Mouse (Mus musculus) limb, embryonic 11.5 days (tissue): Measurements from ENCODE around the gene Tenm2. TPM values are rescaled to one million over a fixed set of nuclear protein-coding genes. Genes with fewer than 3 reads are reported as not detected.
A peak's percentile ranks its signal among the peaks of the same experiment; 100 is the strongest.

Experiments used
- ATAC-seq: fragments of 200-750 bp; cut with Nextera tagmentation; 2 replicates; pipeline ENCODE4 v1.8.0; 2017; ENCODE audit warnings: low read depth; ENCODE audit not compliant: insufficient number of reproducible peaks, low FRiP score, low TSS enrichment
- DNase-seq: peaks from one replicate; pipeline ENCODE4 v3.0.0-alpha.2; 2015; ENCODE audit warnings: low spot score
- H3K27ac ChIP-seq: fragments of 300-500 bp; sonication (generic); replicated peaks from 2 replicates; pipeline ENCODE4 v1.5.1; 2014; ENCODE audit warnings: low read depth, mild to moderate bottlenecking, low read length
- H3K27me3 ChIP-seq: fragments of 300-500 bp; sonication (generic); 2 replicates; pipeline ENCODE4 v1.6.1; 2014; ENCODE audit warnings: mild to moderate bottlenecking, low read length, mixed read lengths; ENCODE audit not compliant: control insufficient read depth, insufficient read depth
- H3K36me3 ChIP-seq: fragments of 300-500 bp; sonication (generic); 2 replicates; pipeline ENCODE4 v1.6.1; 2014; ENCODE audit warnings: mild to moderate bottlenecking, low read length, moderate library complexity, mixed read lengths; ENCODE audit not compliant: control insufficient read depth, insufficient read depth
- H3K4me1 ChIP-seq: fragments of 300-500 bp; sonication (generic); 2 replicates; pipeline ENCODE4 v1.6.1; 2014; ENCODE audit warnings: low read length, mixed read lengths; ENCODE audit not compliant: control insufficient read depth, insufficient read depth
- H3K4me2 ChIP-seq: fragments of 300-500 bp; sonication (generic); 2 replicates; pipeline ENCODE4 v1.6.1; 2014; ENCODE audit warnings: low read depth, mild to moderate bottlenecking, moderate library complexity; ENCODE audit not compliant: severe bottlenecking
- H3K4me3 ChIP-seq: fragments of 300-500 bp; sonication (generic); 2 replicates; pipeline ENCODE4 v1.5.1; 2014; ENCODE audit warnings: low read depth, low read length
- H3K9ac ChIP-seq: fragments of 300-500 bp; sonication (generic); 2 replicates; pipeline ENCODE4 v1.6.1; 2014; ENCODE audit warnings: mild to moderate bottlenecking, low read length
- H3K9me3 ChIP-seq: fragments of 300-500 bp; sonication (generic); 2 replicates; pipeline ENCODE4 v1.6.1; 2016; ENCODE audit warnings: low read length; ENCODE audit not compliant: control insufficient read depth
- WGBS: fragments of 180-500 bp; shearing (Covaris S2); extraction: QIAGEN DNeasy Blood & Tissue Kit; methylation state at CpG from one replicate; pipeline ENCODE4 v1.1.7; 2014; 5-methylcytosine and 5-hydroxymethylcytosine counted together
- polyA plus RNA-seq: library from polyadenylated mRNA; unstranded; fragments of >200 nt; fragmentation: Nextera tagmentation; extraction: Ambion mirVana; gene quantifications from 2 replicates; pipeline ENCODE4 v1.2.1, GENCODE M21; 2014

The Tenm2 gene
- polyA plus RNA-seq, 1 experiment from 2014 or later: 0.44 TPM

GRCm38 (mm10) chr11:36243747-36244490 lies 991.8 kb downstream of the Tenm2 start:
- H3K27ac ChIP-seq: no peak overlapping the region
- H3K36me3 ChIP-seq: no peaks in the 10 kb centered on the region
- H3K4me2 ChIP-seq: no peak overlapping the region
- no peaks in the 10 kb centered on the region; the same call in 1 of the 2 replicates for H3K27me3 ChIP-seq
- no peaks in the 10 kb centered on the region for H3K4me1 ChIP-seq
- 74% methylated on average over 18 of the region's 18 CpGs for WGBS
- H3K9me3 ChIP-seq: no peaks in the 10 kb centered on the region
- H3K9ac ChIP-seq: no peak overlapping the region
- DNase-seq (no peak), ATAC-seq (no peak)
- no peak overlapping the region for H3K4me3 ChIP-seq

- H3K27ac ChIP-seq: no peak overlapping the region
- 86% methylated on average over 9 of the region's 9 CpGs for WGBS
- H3K36me3 ChIP-seq: no peaks in the 10 kb centered on the region
- DNase-seq (no peak), ATAC-seq (no peak)
- H3K4me1 ChIP-seq: no peaks in the 10 kb centered on the region
- H3K4me3 ChIP-seq: no peak overlapping the region
- H3K27me3 ChIP-seq: no peaks in the 10 kb centered on the region
- no peak overlapping the region for H3K4me2 ChIP-seq
- no peak overlapping the region for H3K9ac ChIP-seq
- no peaks in the 10 kb centered on the region for H3K9me3 ChIP-seq
Observed at GRCm38 (mm10) chr11:36238890-36239289, 996.9 kb downstream of the Tenm2 start.

GRCm38 (mm10) chr11:36228654-36229053 lies 1007.1 kb downstream of the Tenm2 start:
- DNase-seq (no peak), ATAC-seq (no peak)
- no peak overlapping the region for H3K4me2 ChIP-seq
- H3K9me3 ChIP-seq: no peaks in the 10 kb centered on the region
- no peak overlapping the region for H3K27ac ChIP-seq
- no peak overlapping the region for H3K4me3 ChIP-seq
- H3K36me3 ChIP-seq: no peaks in the 10 kb centered on the region
- H3K27me3 ChIP-seq: no peaks in the 10 kb centered on the region
- 80% methylated on average over 11 of the region's 11 CpGs for WGBS
- H3K4me1 ChIP-seq: peaks cover 10% of the 10 kb centered on the region; the same call in 1 of the 2 replicates
- no peak overlapping the region for H3K9ac ChIP-seq

DNA sequence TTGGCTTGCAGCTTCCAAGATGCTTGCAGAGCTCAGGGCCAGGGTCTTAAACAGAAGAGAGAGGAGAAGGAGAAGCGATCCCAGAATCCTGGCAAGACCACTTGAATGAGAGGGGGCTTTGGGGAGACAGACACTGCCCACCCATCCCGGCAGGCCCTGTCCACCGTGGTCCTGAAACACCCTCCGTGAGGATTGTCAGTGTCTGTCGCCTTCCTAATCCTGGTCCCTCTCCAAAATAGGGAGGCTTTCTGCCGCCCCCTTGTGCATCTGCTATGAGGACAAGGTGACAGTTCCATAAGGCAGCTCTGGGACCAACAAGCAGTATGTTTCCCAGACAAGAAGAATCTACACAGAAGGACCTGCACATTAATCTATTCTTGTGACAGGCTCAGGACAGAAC lies 1007.6 kb downstream of the Tenm2 start:
- peaks cover 10% of the 10 kb centered on the region; the same call in 1 of the 2 replicates for H3K4me1 ChIP-seq
- no peak overlapping the region for H3K4me3 ChIP-seq
- no peaks in the 10 kb centered on the region for H3K9me3 ChIP-seq
- H3K4me2 ChIP-seq: no peak overlapping the region
- H3K27ac ChIP-seq: no peak overlapping the region
- no peaks in the 10 kb centered on the region for H3K36me3 ChIP-seq
- DNase-seq (no peak), ATAC-seq (no peak)
- 79% methylated on average over 6 of the region's 6 CpGs for WGBS
- no peak overlapping the region for H3K9ac ChIP-seq
- H3K27me3 ChIP-seq: no peaks in the 10 kb centered on the region

DNA sequence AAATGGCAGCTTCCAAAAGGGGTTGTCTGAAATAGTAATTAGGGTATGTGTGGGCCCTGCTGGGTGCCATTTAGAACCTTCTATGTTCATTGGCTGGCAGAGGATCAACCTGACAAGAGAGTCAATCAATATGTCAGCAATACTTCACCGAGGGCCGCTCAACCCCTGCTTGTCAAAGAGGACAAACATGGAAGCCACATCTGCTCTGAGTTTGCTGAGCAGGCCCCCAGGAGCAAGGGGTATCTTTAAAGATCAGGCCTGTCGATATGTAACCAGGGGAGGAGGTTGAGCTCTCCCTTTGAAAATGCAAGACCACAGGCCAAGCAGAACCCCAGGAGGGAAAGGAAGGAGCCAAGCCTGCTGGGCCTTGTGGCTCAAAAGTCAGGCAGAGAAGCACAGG lies 1009.7 kb downstream of the Tenm2 start:
- H3K36me3 ChIP-seq: no peaks in the 10 kb centered on the region
- H3K4me1 ChIP-seq: peaks cover 10% of the 10 kb centered on the region; the same call in 1 of the 2 replicates
- H3K27ac ChIP-seq: no peak overlapping the region
- H3K4me3 ChIP-seq: no peak overlapping the region
- no peak overlapping the region for H3K4me2 ChIP-seq
- 13% methylated on average over 3 of the region's 3 CpGs for WGBS
- ATAC-seq (no peak), DNase-seq (no peak)
- H3K9me3 ChIP-seq: no peaks in the 10 kb centered on the region
- H3K27me3 ChIP-seq: no peaks in the 10 kb centered on the region
- H3K9ac ChIP-seq: no peak overlapping the region

GRCm38 (mm10) chr11:36223716-36224439 lies 1011.9 kb downstream of the Tenm2 start:
- Histone ChIP-seq H3K9me3 (no peaks in the 10 kb centered on the region), H3K27ac (no peak overlapping the region), H3K36me3 (no peaks in the 10 kb centered on the region), H3K4me2 (no peak overlapping the region), H3K27me3 (no peaks in the 10 kb centered on the region), H3K4me3 (no peak overlapping the region), H3K4me1 (peaks cover 10% of the 10 kb centered on the region; the same call in 1 of the 2 replicates), H3K9ac (no peak overlapping the region)
- DNase-seq (no peak), ATAC-seq (no peak)
- WGBS: 87% methylated on average over 7 of the region's 7 CpGs

- 85% methylated on average over 3 of the region's 3 CpGs for WGBS
- no peak overlapping the region for H3K4me2 ChIP-seq
- H3K9me3 ChIP-seq: no peaks in the 10 kb centered on the region
- no peak overlapping the region for H3K27ac ChIP-seq
- no peaks in the 10 kb centered on the region for H3K27me3 ChIP-seq
- no peaks in the 10 kb centered on the region for H3K36me3 ChIP-seq
- DNase-seq (no peak), ATAC-seq (no peak)
- no peak overlapping the region for H3K4me3 ChIP-seq
- peaks cover 10% of the 10 kb centered on the region; the same call in 1 of the 2 replicates for H3K4me1 ChIP-seq
- no peak overlapping the region for H3K9ac ChIP-seq
Observed at GRCm38 (mm10) chr11:36222071-36222470, 1013.7 kb downstream of the Tenm2 start.

DNA sequence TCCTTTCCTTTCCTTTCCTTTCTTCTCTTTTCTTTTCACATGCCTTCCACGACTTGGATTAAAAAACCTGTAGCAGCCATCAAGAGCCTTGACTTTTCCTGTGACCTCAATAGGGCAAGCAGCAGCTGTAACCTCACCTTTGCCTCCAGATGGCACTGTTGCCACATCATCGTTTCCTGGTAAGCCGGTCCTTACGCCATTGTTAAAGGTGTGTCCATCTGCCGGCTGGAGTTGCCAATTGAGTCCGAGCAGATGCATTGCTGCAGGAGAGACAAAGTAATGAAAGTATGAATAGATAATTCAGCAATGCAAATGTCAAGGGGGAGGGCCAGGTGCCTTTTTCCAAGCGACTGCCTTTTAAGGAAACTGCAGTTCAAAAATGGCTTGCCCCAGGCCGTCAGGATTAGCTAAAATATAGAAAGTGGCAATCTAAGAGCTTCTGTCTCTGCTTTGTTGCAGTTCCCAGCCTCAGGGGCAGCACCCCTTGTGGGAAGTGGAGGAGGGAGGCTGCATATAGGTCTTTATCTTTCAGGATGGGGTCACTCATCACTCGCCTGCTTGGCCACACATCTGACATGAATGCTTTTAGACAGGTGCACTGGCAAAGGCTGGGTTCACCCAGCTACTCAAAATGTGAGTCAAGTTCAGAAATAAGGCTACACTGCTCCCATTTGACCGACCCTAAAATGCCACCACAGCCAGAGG lies 1014.3 kb downstream of the Tenm2 start:
- H3K36me3 ChIP-seq: no peaks in the 10 kb centered on the region
- ATAC-seq (no peak), DNase-seq (peak; percentile 93)
- no peak overlapping the region for H3K27ac ChIP-seq
- no peak overlapping the region for H3K9ac ChIP-seq
- 16% methylated on average over 10 of the region's 10 CpGs for WGBS
- peaks cover 10% of the 10 kb centered on the region; the same call in 1 of the 2 replicates for H3K4me1 ChIP-seq
- H3K27me3 ChIP-seq: no peaks in the 10 kb centered on the region
- H3K4me3 ChIP-seq: no peak overlapping the region
- no peaks in the 10 kb centered on the region for H3K9me3 ChIP-seq
- peak overlapping the region; percentile 21 for H3K4me2 ChIP-seq
